Comparison of ENCODE assay signal across 13 mouse cellular contexts in genomic region chr11:53632122-53632733, GRCm38 (mm10). TPM values are rescaled to one million over a fixed set of nuclear protein-coding genes. Genes with fewer than 3 reads are reported as not detected.
A peak's percentile ranks its signal among the peaks of the same experiment; 100 is the strongest.
DNase-seq lines count a peak whose midpoint lies in the region; ATAC-seq and TF ChIP-seq lines count a peak whose summit lies in the region.
"Had no signal": no experiment of that assay in that cellular context is flagged by ENCODE, and none has a peak within 500 bp of the region (broad histone marks: within the 10 kb centered on the region; RNA-seq: fewer than 3 reads in every experiment).

No protein-coding gene starts in this region.

- 76% methylated on average over 14 of the region's 14 CpGs for WGBS in limb, embryonic 11.5 days

- H3K79me2 ChIP-seq in MEL (ENCODE audit: control insufficient read depth, insufficient read depth, low read length, poor library complexity), result no peaks in the 10 kb centered on the region; the same call in 1 of the 2 replicates

- H3K27me3 ChIP-seq in MEL (ENCODE audit: control insufficient read depth in 1 of 2, insufficient read depth in 2 of 2, low read length in 2 of 2), result no peaks in the 10 kb centered on the region
- no peaks in the 10 kb centered on the region for H3K27me3 ChIP-seq in limb, embryonic 11.5 days (ENCODE audit: control insufficient read depth, insufficient read depth, low read length)

- no peak overlapping the region for H3K4me3 ChIP-seq in layer of hippocampus, adult 2 months
- no peak overlapping the region for H3K4me3 ChIP-seq in MEL (ENCODE audit: control insufficient read depth in 1 of 2, insufficient read depth in 1 of 2, low read depth in 2 of 2, low read length in 2 of 2)
- no peak overlapping the region for H3K4me3 ChIP-seq in limb, embryonic 11.5 days (ENCODE audit: low read depth, low read length)
- H3K4me3 ChIP-seq: midbrain, embryonic 15.5 days had no signal

- H3K4me1 ChIP-seq in MEL (ENCODE audit: control insufficient read depth in 1 of 2, insufficient read depth in 2 of 2, low read length in 2 of 2), result peaks cover 28 to 47% of the 10 kb centered on the region in 2 experiments
- peaks cover 6% of the 10 kb centered on the region; the same call in 1 of the 2 replicates for H3K4me1 ChIP-seq in limb, embryonic 11.5 days (ENCODE audit: control insufficient read depth, insufficient read depth, low read length)

- H3K9ac ChIP-seq in MEL (ENCODE audit: control insufficient read depth, low read depth, low read length, poor library complexity, severe bottlenecking), result no peak overlapping the region
- no peak overlapping the region for H3K9ac ChIP-seq in limb, embryonic 11.5 days (ENCODE audit: low read length)
- H3K9ac ChIP-seq: midbrain, embryonic 15.5 days had no signal

- TF ChIP-seq EP300 in MEL (IDR thresholded peaks at IDR 0.05; ENCODE audit: low read depth in 1 of 2, low read length in 2 of 2), result no peak

- no peaks in the 10 kb centered on the region for H3K9me3 ChIP-seq in MEL (replicated peaks; ENCODE audit: insufficient read depth, low read length)
- H3K9me3 ChIP-seq in limb, embryonic 11.5 days (ENCODE audit: control insufficient read depth, low read length), result no peaks in the 10 kb centered on the region
- H3K9me3 ChIP-seq: midbrain, embryonic 15.5 days had no signal

- peak; percentile 76 for TF ChIP-seq CTCF in layer of hippocampus, adult 2 months (conservative IDR thresholded peaks at IDR 0.05)
- TF ChIP-seq CTCF in MEL (IDR thresholded peaks at IDR 0.05 in 2 of 3, conservative IDR thresholded peaks at IDR 0.05 in 1 of 3; ENCODE audit: control insufficient read depth in 1 of 3, insufficient read depth in 1 of 3, low read depth in 2 of 3, low read length in 3 of 3, poor library complexity in 1 of 3, severe bottlenecking in 1 of 3), result peak; percentile 45 to 67 (median 65)

- TF ChIP-seq POLR2A in MEL (IDR thresholded peaks at IDR 0.05; ENCODE audit: control insufficient read depth in 1 of 2, insufficient read depth in 1 of 2, low read depth in 1 of 2, low read length in 2 of 2, poor library complexity in 1 of 2), result no peak

- peak; percentile 65 to 69 for DNase-seq in cerebellum, postnatal 10 days
- no peak for DNase-seq in cerebellum, adult 11 months
- DNase-seq in layer of hippocampus, adult 2 months (ENCODE audit: low spot score in 2 of 2), result no peak
- no peak for DNase-seq in layer of hippocampus, adult 9-10 months (ENCODE audit: low spot score)
- DNase-seq in MEL (ENCODE audit: low read depth, low spot score), result peak; percentile 61
- peak; percentile 43 for DNase-seq in limb, embryonic 11.5 days (ENCODE audit: low spot score)
- no peak for DNase-seq in thymus, postnatal 4 days
- no peak for DNase-seq in layer of hippocampus, adult 8-10 months (ENCODE audit: low spot score in 2 of 2)
- DNase-seq: heart, adult 18-20 months; kidney, adult 11 months had no signal

- no peak overlapping the region for H3K4me2 ChIP-seq in limb, embryonic 11.5 days (ENCODE audit: low read depth, severe bottlenecking)
- H3K4me2 ChIP-seq: midbrain, embryonic 15.5 days had no signal

- peak; percentile 13; the same call in 1 of the 2 replicates for TF ChIP-seq RAD21 in MEL (IDR thresholded peaks at IDR 0.05; ENCODE audit: low read depth, low read length)

- no peak overlapping the region for H3K27ac ChIP-seq in layer of hippocampus, adult 2 months
- no peak overlapping the region for H3K27ac ChIP-seq in MEL (ENCODE audit: control insufficient read depth, low read depth, low read length)
- H3K27ac ChIP-seq in limb, embryonic 11.5 days (replicated peaks; ENCODE audit: low read depth, low read length), result no peak overlapping the region
- H3K27ac ChIP-seq: midbrain, embryonic 15.5 days had no signal

- no peak for ATAC-seq in limb, embryonic 11.5 days (ENCODE audit: insufficient number of reproducible peaks, low FRiP score, low TSS enrichment, low read depth)
- ATAC-seq: midbrain, embryonic 15.5 days had no signal

- H3K36me3 ChIP-seq in MEL (ENCODE audit: control insufficient read depth in 1 of 2, insufficient read depth in 2 of 2, low read length in 2 of 2), result peaks cover 0 to 31% of the 10 kb centered on the region in 2 experiments; a peak in 2 of 4 replicates
- H3K36me3 ChIP-seq in limb, embryonic 11.5 days (ENCODE audit: control insufficient read depth, insufficient read depth, low read length), result no peaks in the 10 kb centered on the region
- H3K36me3 ChIP-seq: midbrain, embryonic 15.5 days had no signal

TF ChIP-seq in MEL, 35 proteins besides CTCF, POLR2A, EP300 and RAD21:
- TF ChIP-seq POLR2AphosphoS2 (IDR thresholded peaks at IDR 0.05; ENCODE audit: low read length) (no peak), SMC3 (IDR thresholded peaks at IDR 0.05; ENCODE audit: low read depth, low read length) (peak; percentile 42)

RNA-seq across cellular contexts. Expression of gene Il13, which starts 2.3 kb away (rescaled TPM):
- total RNA-seq in layer of hippocampus, adult 2 months (2021), result not detected
- total RNA-seq in MEL (2012; rRNA removed), result not detected in 2 replicates
- polyA plus RNA-seq in MEL (2012; ENCODE audit: insufficient read depth in 1 of 2, insufficient read length in 2 of 2, low read depth in 1 of 2, low replicate concordance in 2 of 2, missing spikeins in 1 of 2), result not detected
- polyA plus RNA-seq in limb, embryonic 11.5 days (2014; fragmentation: Nextera tagmentation; extraction: Ambion mirVana), result not detected in 2 replicates
- not detected for total RNA-seq in layer of hippocampus, adult 8-10 months (2022)
- total RNA-seq: heart, adult 18-20 months; left cerebral cortex, postnatal 36 days had no signal
- polyA plus RNA-seq: C2C12; midbrain, embryonic 15.5 days had no signal

RNA-seq across cellular contexts. Expression of gene Il4, which starts 13.8 kb away (rescaled TPM):
- not detected for total RNA-seq in layer of hippocampus, adult 2 months (2021)
- total RNA-seq in MEL (2012; rRNA removed), result 9.4 and 10.4 TPM in 2 replicates
- 1 to 10 TPM in 1 of 2 experiments, not detected in 1; 4.3 TPM for polyA plus RNA-seq in MEL (2012; ENCODE audit: insufficient read depth in 1 of 2, insufficient read length in 2 of 2, low read depth in 1 of 2, low replicate concordance in 2 of 2, missing spikeins in 1 of 2)
- polyA plus RNA-seq in limb, embryonic 11.5 days (2014; fragmentation: Nextera tagmentation; extraction: Ambion mirVana), result 0.88 and 2.1 TPM in 2 replicates
- total RNA-seq in layer of hippocampus, adult 8-10 months (2022), result not detected
- total RNA-seq: heart, adult 18-20 months; left cerebral cortex, postnatal 36 days had no signal
- polyA plus RNA-seq: C2C12 had no signal

Comparison
In these comparisons a context has a peak if more than half of its experiments do, and no peak if none do; other contexts are left out.
1. DNase-seq: peak in cerebellum, postnatal 10 days (2 of 2), MEL (single experiment) and limb, embryonic 11.5 days (single experiment); none in cerebellum, adult 11 months (single experiment), layer of hippocampus, adult 2 months (0 of 2), layer of hippocampus, adult 9-10 months (single experiment), thymus, postnatal 4 days (single experiment) and layer of hippocampus, adult 8-10 months (0 of 2).